Mouse (Mus musculus): ENCODE measurements around the gene Nup35. TPM values are rescaled to one million over a fixed set of nuclear protein-coding genes. Genes with fewer than 3 reads are reported as not detected.

Nup35 gene
- polyA plus RNA-seq, 1 experiment, result 81.7 TPM

GRCm38 (mm10) chr2:80581043-80581711, 35.9 kb upstream of the Nup35 start, which contains the start of gene Nckap1:
TSS of gene Nckap1 (minus strand) at chr2:80581380.
- no peaks in the 10 kb centered on the region for H3K4me1 ChIP-seq (ENCODE audit: control insufficient read depth, insufficient read depth, low read length)
- no peaks in the 10 kb centered on the region for H3K27me3 ChIP-seq (ENCODE audit: control insufficient read depth, insufficient read depth, low read length)
- peak within 1 kb of the TSS; percentile 92 for H3K27ac ChIP-seq (ENCODE audit: control insufficient read depth, insufficient read depth, low read depth, low read length)
- H3K4me3 ChIP-seq (ENCODE audit: control insufficient read depth, low read depth, low read length), result peak within 1 kb of the TSS; percentile 97
- TF ChIP-seq POLR2A (IDR thresholded peaks at IDR 0.05; ENCODE audit: control insufficient read depth, low read depth, low read length), result peak; percentile 5
- TF ChIP-seq CTCF (IDR thresholded peaks at IDR 0.05; ENCODE audit: control insufficient read depth, insufficient read depth, insufficient replicate concordance, low read depth, low read length), result peak; percentile 28
- no peaks in the 10 kb centered on the region for H3K36me3 ChIP-seq (ENCODE audit: control insufficient read depth, insufficient read depth, low read length)

DNA sequence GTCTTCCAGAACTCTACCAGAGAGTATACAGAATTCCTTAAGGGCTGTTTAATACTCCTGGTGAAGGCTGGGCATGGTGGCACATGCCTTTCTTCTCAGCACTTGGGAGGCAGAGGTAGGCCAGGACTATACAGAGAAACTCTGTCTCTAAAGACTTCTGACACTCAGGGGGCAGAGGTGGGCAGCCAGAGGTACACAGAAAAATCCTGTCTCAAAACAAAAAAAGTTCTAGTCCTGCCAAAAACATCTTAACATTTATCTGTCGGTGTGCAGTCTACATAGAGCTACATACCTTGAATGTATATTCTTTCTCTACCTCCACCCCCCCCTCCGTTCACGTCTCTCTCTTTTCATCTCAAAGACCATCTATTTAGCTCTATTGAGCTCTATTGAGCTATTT, 34.7 kb upstream of the Nup35 start:
- no peak overlapping the region for H3K27ac ChIP-seq (ENCODE audit: control insufficient read depth, insufficient read depth, low read depth, low read length)
- no peaks in the 10 kb centered on the region for H3K4me1 ChIP-seq (ENCODE audit: control insufficient read depth, insufficient read depth, low read length)
- no peak overlapping the region for H3K4me3 ChIP-seq (ENCODE audit: control insufficient read depth, low read depth, low read length)
- H3K27me3 ChIP-seq (ENCODE audit: control insufficient read depth, insufficient read depth, low read length), result no peaks in the 10 kb centered on the region
- no peaks in the 10 kb centered on the region for H3K36me3 ChIP-seq (ENCODE audit: control insufficient read depth, insufficient read depth, low read length)
- TF ChIP-seq POLR2A (IDR thresholded peaks at IDR 0.05; ENCODE audit: control insufficient read depth, low read depth, low read length), result no peak

GRCm38 (mm10) chr2:80594215-80594918, 22.7 kb upstream of the Nup35 start:
- no peaks in the 10 kb centered on the region for H3K36me3 ChIP-seq (ENCODE audit: control insufficient read depth, insufficient read depth, low read length)
- no peak overlapping the region for H3K4me3 ChIP-seq (ENCODE audit: control insufficient read depth, low read depth, low read length)
- no peaks in the 10 kb centered on the region for H3K27me3 ChIP-seq (ENCODE audit: control insufficient read depth, insufficient read depth, low read length)
- H3K4me1 ChIP-seq (ENCODE audit: control insufficient read depth, insufficient read depth, low read length), result no peaks in the 10 kb centered on the region
- TF ChIP-seq POLR2A (IDR thresholded peaks at IDR 0.05; ENCODE audit: control insufficient read depth, low read depth, low read length) (no peak), CTCF (IDR thresholded peaks at IDR 0.05; ENCODE audit: control insufficient read depth, insufficient read depth, insufficient replicate concordance, low read depth, low read length) (no peak)
- H3K27ac ChIP-seq (ENCODE audit: control insufficient read depth, insufficient read depth, low read depth, low read length), result no peak overlapping the region

DNA sequence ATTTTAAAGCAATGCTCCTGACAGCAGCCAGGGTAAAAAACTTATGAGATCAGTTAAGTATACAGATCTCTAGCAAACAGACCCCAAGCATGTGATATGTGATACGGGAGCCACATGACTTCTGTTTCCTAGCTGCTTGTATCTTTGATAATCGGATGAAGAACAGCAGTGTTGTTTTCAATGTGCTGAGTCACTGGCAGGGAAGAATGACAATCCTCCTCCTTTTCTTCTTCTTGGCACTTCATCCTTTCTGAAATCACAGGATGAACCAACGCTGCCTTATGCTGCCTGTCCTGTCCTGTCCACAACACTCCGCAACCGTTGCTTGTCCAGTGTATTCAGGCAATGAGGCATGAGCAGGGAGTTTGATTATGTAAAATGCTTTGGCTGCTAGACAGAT, 20.1 kb upstream of the Nup35 start:
- Histone ChIP-seq H3K36me3 (ENCODE audit: control insufficient read depth, insufficient read depth, low read length) (no peaks in the 10 kb centered on the region), H3K4me1 (ENCODE audit: control insufficient read depth, insufficient read depth, low read length) (no peaks in the 10 kb centered on the region), H3K27ac (ENCODE audit: control insufficient read depth, insufficient read depth, low read depth, low read length) (no peak overlapping the region), H3K4me3 (ENCODE audit: control insufficient read depth, low read depth, low read length) (no peak overlapping the region), H3K27me3 (ENCODE audit: control insufficient read depth, insufficient read depth, low read length) (no peaks in the 10 kb centered on the region)
- TF ChIP-seq POLR2A (IDR thresholded peaks at IDR 0.05; ENCODE audit: control insufficient read depth, low read depth, low read length) (no peak), CTCF (IDR thresholded peaks at IDR 0.05; ENCODE audit: control insufficient read depth, insufficient read depth, insufficient replicate concordance, low read depth, low read length) (no peak)

GRCm38 (mm10) chr2:80599850-80600249, 17.2 kb upstream of the Nup35 start:
- H3K36me3 ChIP-seq (ENCODE audit: control insufficient read depth, insufficient read depth, low read length), result no peaks in the 10 kb centered on the region
- no peak overlapping the region for H3K4me3 ChIP-seq (ENCODE audit: control insufficient read depth, low read depth, low read length)
- TF ChIP-seq CTCF (IDR thresholded peaks at IDR 0.05; ENCODE audit: control insufficient read depth, insufficient read depth, insufficient replicate concordance, low read depth, low read length) (no peak), POLR2A (IDR thresholded peaks at IDR 0.05; ENCODE audit: control insufficient read depth, low read depth, low read length) (no peak)
- no peaks in the 10 kb centered on the region for H3K27me3 ChIP-seq (ENCODE audit: control insufficient read depth, insufficient read depth, low read length)
- no peak overlapping the region for H3K27ac ChIP-seq (ENCODE audit: control insufficient read depth, insufficient read depth, low read depth, low read length)
- H3K4me1 ChIP-seq (ENCODE audit: control insufficient read depth, insufficient read depth, low read length), result peaks cover 5% of the 10 kb centered on the region

DNA sequence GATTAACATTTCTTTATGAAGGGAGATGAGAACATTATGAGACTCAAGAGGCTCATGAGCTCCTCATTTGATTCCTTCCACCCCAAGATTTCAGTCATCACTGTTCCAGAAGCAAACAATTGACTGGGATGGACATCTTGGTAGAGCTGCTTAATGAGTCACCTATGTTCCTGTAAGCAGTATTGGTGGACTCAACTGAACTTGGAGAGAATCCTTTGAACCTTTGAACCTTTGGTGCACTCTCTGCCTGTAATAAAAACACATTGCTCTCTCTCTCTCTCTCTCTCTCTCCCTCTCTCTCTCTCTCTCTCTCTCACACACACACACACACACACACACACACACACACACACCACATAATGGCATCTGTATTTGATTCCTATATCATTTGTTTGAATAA, 16.4 kb upstream of the Nup35 start:
- H3K4me3 ChIP-seq (ENCODE audit: control insufficient read depth, low read depth, low read length), result no peak overlapping the region
- H3K36me3 ChIP-seq (ENCODE audit: control insufficient read depth, insufficient read depth, low read length), result no peaks in the 10 kb centered on the region
- H3K27me3 ChIP-seq (ENCODE audit: control insufficient read depth, insufficient read depth, low read length), result no peaks in the 10 kb centered on the region
- no peak for TF ChIP-seq POLR2A (IDR thresholded peaks at IDR 0.05; ENCODE audit: control insufficient read depth, low read depth, low read length)
- TF ChIP-seq CTCF (IDR thresholded peaks at IDR 0.05; ENCODE audit: control insufficient read depth, insufficient read depth, insufficient replicate concordance, low read depth, low read length), result no peak
- no peak overlapping the region for H3K27ac ChIP-seq (ENCODE audit: control insufficient read depth, insufficient read depth, low read depth, low read length)
- peaks cover 5% of the 10 kb centered on the region for H3K4me1 ChIP-seq (ENCODE audit: control insufficient read depth, insufficient read depth, low read length)

DNA sequence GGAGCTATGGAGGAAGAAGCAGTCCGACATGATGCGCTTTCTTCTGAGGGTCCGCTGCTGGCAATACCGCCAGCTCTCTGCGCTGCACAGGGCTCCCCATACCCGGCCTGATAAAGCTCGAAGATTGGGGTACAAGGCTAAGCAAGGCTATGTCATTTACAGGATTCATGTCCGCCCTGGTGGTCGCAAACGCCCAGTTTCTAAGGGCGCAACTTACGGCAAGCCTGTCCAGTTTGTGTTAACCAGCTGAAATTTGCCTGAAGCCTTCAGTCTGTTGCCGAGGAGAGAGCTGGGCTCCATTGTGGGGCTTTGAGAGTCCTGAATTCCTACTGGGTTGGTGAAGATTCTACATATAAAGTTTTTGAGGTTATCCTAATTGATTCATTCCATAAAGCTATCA, 14.3 kb upstream of the Nup35 start:
- Histone ChIP-seq H3K27ac (ENCODE audit: control insufficient read depth, insufficient read depth, low read depth, low read length) (no peak overlapping the region), H3K36me3 (ENCODE audit: control insufficient read depth, insufficient read depth, low read length) (no peaks in the 10 kb centered on the region), H3K4me3 (ENCODE audit: control insufficient read depth, low read depth, low read length) (no peak overlapping the region), H3K4me1 (ENCODE audit: control insufficient read depth, insufficient read depth, low read length) (peaks cover 5% of the 10 kb centered on the region), H3K27me3 (ENCODE audit: control insufficient read depth, insufficient read depth, low read length) (no peaks in the 10 kb centered on the region)
- TF ChIP-seq POLR2A (IDR thresholded peaks at IDR 0.05; ENCODE audit: control insufficient read depth, low read depth, low read length) (no peak), CTCF (IDR thresholded peaks at IDR 0.05; ENCODE audit: control insufficient read depth, insufficient read depth, insufficient replicate concordance, low read depth, low read length) (no peak)

Data from testis, adult 2 months (tissue).